Mouse (Mus musculus) thymus, postnatal 25 days (tissue): Measurements from ENCODE around the gene Olfr854.

Experiments
- DNase-seq: peaks from one replicate; pipeline ENCODE4 v3.0.0; 2022

The Olfr854 gene

GRCm38 (mm10) chr9:19567282-19567681 is at the start of gene Olfr854:
Gene Olfr854 (minus strand): TSS chr9:19567382.
- no peak for DNase-seq

DNA sequence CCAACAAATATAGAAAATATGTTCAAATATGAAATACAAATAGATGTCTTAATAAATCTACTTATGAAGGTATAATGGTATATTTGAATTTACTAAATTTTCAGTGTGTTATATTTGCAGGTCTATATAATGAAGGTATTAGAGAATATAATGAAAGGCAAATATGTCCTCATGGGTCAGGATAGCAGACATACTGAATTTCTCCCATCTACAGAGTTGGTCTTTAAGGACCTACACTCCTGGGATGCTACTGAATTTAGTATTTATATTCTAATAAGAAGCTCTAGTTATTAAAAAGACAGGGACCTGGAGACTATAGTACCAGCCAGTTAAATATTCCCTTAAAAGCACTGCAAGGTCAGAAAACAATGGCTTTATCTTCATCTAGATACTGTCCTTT is 15.1 kb upstream of the Olfr854 start, which contains the start of gene Olfr855:
Olfr855 (plus strand) TSS at position 301 of the 400 bp plus-strand sequence.
- DNase-seq: no peak

DNA sequence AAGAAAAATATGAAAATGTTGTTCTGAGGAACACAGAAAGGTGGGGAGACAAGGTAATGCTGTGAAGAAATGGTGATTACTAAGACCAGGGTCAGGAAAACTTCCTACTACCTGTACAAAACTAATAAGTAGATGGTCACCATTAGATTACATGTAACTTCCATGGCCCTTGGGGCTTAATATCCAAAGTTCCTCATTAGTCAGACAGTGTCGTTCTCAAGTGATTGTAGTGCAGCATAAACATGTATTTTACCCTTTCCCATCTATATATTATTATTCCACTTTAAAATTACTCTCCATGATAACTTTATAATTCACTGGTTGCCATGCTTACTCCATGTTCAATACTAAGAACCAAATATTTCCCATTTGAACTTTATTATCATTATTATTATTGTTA is 26.2 kb downstream of the Olfr854 start, which contains the start of gene Olfr853:
Olfr853 (minus strand) TSS at position 101 of the 400 bp plus-strand sequence.
- no peak for DNase-seq
